Mouse (Mus musculus) kidney, adult 11 months (tissue): ENCODE data around the gene Klk1b16.
"Not testable (repeated sequence)": the region's sequence is repeated elsewhere in the genome, so short reads cannot be mapped to it uniquely, and the experiment has no call there.

Experiments
- DNase-seq: peaks from one replicate; pipeline ENCODE4 v3.0.0; 2022

The Klk1b16 gene

GRCm38 (mm10) chr7:44136467-44136866 is at the start of gene Klk1b16:
Gene Klk1b16, plus strand, starts transcription at chr7:44136767.
- DNase-seq: no peak

DNA sequence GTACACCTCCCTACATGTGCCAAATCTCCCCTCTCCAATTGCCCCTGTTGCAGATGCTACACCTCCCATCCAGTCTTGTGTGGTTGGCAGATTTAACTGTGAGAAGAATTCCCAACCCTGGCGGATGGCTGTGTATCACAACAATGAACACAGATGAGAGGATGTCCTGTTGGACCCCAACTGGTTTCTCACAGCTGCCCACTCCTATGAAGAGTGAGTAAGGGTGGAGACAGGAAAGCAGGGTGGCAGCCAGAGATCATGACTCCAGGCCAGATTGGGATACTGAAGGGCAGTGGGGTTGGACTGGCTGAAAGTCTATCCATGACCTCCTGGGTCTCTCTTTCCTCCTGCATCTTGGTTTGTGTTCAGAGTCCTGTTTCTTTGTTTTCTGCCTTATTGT is 40.5 kb upstream of the Klk1b16 start:
- no peak for DNase-seq

GRCm38 (mm10) chr7:44102028-44102427 is 34.5 kb upstream of the Klk1b16 start, which contains the start of gene Klk1b21:
Gene Klk1b21, plus strand, starts transcription at chr7:44102328.
- DNase-seq: not testable (repeated sequence)

GRCm38 (mm10) chr7:44112373-44112772 is 24.2 kb upstream of the Klk1b16 start, which contains the start of gene Klk1b22:
Gene Klk1b22, plus strand, starts transcription at chr7:44112673.
- no peak for DNase-seq

GRCm38 (mm10) chr7:44123445-44123844 is 13.1 kb upstream of the Klk1b16 start:
- no peak for DNase-seq

GRCm38 (mm10) chr7:44179299-44180045 is 42.9 kb downstream of the Klk1b16 start:
- DNase-seq: peak; percentile 47

DNA sequence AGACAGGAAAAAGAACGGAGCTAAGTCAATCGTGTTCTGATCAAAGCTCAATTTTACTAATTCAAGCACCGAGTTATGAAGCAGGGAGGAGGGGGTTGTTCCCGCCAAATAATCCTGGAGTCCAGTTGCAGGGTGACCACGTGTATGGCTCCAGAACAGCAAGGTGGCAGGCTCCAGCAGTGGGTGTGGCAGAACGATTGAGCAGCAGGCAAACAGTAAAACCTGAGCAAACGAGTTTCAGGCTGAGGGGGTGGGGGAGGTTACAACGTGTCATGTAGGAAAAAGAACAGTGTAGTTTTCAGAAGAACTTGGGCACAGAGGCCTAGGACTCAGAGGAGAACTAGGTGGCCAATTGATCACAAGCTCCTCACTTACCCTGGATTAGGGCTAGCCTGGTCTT is 49.9 kb downstream of the Klk1b16 start:
- DNase-seq: peak; percentile 35

- not testable (repeated sequence) for DNase-seq
Measured at GRCm38 (mm10) chr7:44187936-44188335, 51.4 kb downstream of the Klk1b16 start, which contains the start of gene Klk1b24. Gene Klk1b24, plus strand, starts transcription at chr7:44188236.
